Mouse (Mus musculus) midbrain, embryonic 16.5 days (tissue): Measurements from ENCODE around the gene Mark4. TPM values are rescaled to one million over a fixed set of nuclear protein-coding genes. Genes with fewer than 3 reads are reported as not detected.

Source experiments
- ATAC-seq: fragments of 200-750 bp; cut with Nextera tagmentation; 2 replicates; pipeline ENCODE4 v1.8.0; 2017; ENCODE audit warnings: moderate TSS enrichment
- H3K27ac ChIP-seq: fragments of 300-500 bp; sonication (generic); 2 replicates; pipeline ENCODE4 v1.5.1; 2014; ENCODE audit warnings: mild to moderate bottlenecking, low read length, mixed read lengths
- H3K27me3 ChIP-seq: fragments of 300-500 bp; sonication (generic); 2 replicates; pipeline ENCODE4 v1.6.1; 2014; ENCODE audit warnings: low read depth, low read length, mixed read lengths; ENCODE audit not compliant: control insufficient read depth, insufficient read depth
- H3K36me3 ChIP-seq: fragments of 300-500 bp; sonication (generic); 2 replicates; pipeline ENCODE4 v1.6.1; 2014; ENCODE audit warnings: mild to moderate bottlenecking, low read length, moderate library complexity, mixed read lengths; ENCODE audit not compliant: control insufficient read depth, insufficient read depth
- H3K4me1 ChIP-seq: fragments of 300-500 bp; sonication (generic); 2 replicates; pipeline ENCODE4 v1.6.1; 2014; ENCODE audit warnings: mild to moderate bottlenecking, low read length, mixed read lengths; ENCODE audit not compliant: control insufficient read depth, insufficient read depth
- H3K4me2 ChIP-seq: fragments of 300-500 bp; sonication (generic); 2 replicates; pipeline ENCODE4 v1.6.1; 2014; ENCODE audit warnings: mild to moderate bottlenecking, low read length, mixed read lengths
- H3K4me3 ChIP-seq: fragments of 300-500 bp; sonication (generic); 2 replicates; pipeline ENCODE4 v1.5.1; 2014; ENCODE audit warnings: low read depth, mild to moderate bottlenecking, low read length, moderate library complexity, mixed read lengths
- H3K9ac ChIP-seq: fragments of 300-500 bp; sonication (generic); 2 replicates; pipeline ENCODE4 v1.6.1; 2014; ENCODE audit warnings: low read depth, low read length, mixed read lengths
- H3K9me3 ChIP-seq: fragments of 300-500 bp; sonication (generic); replicated peaks from 2 replicates; pipeline ENCODE4 v1.6.1; 2014; ENCODE audit warnings: mild to moderate bottlenecking, low read length, mixed read lengths; ENCODE audit not compliant: control insufficient read depth, poor library complexity, severe bottlenecking
- WGBS: fragments of 180-500 bp; shearing (Covaris S2); extraction: QIAGEN DNeasy Blood & Tissue Kit; methylation state at CpG from one replicate; pipeline ENCODE4 v1.1.7; 2014; 5-methylcytosine and 5-hydroxymethylcytosine counted together
- polyA plus RNA-seq: library from polyadenylated mRNA; unstranded; fragments of >200 nt; fragmentation: Nextera tagmentation; extraction: Ambion mirVana; gene quantifications from 2 replicates; pipeline ENCODE4 v1.2.1, GENCODE M21; 2015

The Mark4 gene
- polyA plus RNA-seq = 14.8 and 16.2 TPM in 2 replicates

GRCm38 (mm10) chr7:19458591-19459111, at the start of gene Mark4:
Mark4 (minus strand) TSS chr7:19458821.
- 1% methylated on average over 32 of the region's 42 CpGs for WGBS
- H3K27me3 ChIP-seq = no peaks in the 10 kb centered on the region
- H3K9me3 ChIP-seq = no peaks in the 10 kb centered on the region
- H3K9ac ChIP-seq = peak within 1 kb of the TSS; percentile 85
- peak within 1 kb of the TSS; percentile 71 for H3K4me2 ChIP-seq
- peak; percentile 82 for ATAC-seq
- peak within 1 kb of the TSS; percentile 97 for H3K4me3 ChIP-seq
- H3K27ac ChIP-seq = peak within 1 kb of the TSS; percentile 82
- H3K4me1 ChIP-seq = peaks cover 22% of the 10 kb centered on the region
- no peaks in the 10 kb centered on the region for H3K36me3 ChIP-seq

- ATAC-seq = no peak
Measured at GRCm38 (mm10) chr7:19507612-19507981, 49.0 kb upstream of the Mark4 start.

GRCm38 (mm10) chr7:19506969-19507611, 48.5 kb upstream of the Mark4 start:
- under 1% methylated on average over 70 of the region's 71 CpGs for WGBS
- no peaks in the 10 kb centered on the region for H3K9me3 ChIP-seq
- H3K4me1 ChIP-seq = peaks cover 17% of the 10 kb centered on the region

More at GRCm38 (mm10) chr7:19507612-19507981, 49.0 kb upstream of the Mark4 start:
- Histone ChIP-seq H3K9me3 (no peaks in the 10 kb centered on the region), H3K27me3 (no peaks in the 10 kb centered on the region), H3K27ac (peak overlapping the region; percentile 71), H3K4me3 (peak overlapping the region; percentile 60), H3K4me2 (peak overlapping the region; percentile 72), H3K4me1 (peaks cover 17% of the 10 kb centered on the region), H3K36me3 (no peaks in the 10 kb centered on the region), H3K9ac (peak overlapping the region; percentile 80)
- WGBS = 3% methylated on average over 18 of the region's 18 CpGs

GRCm38 (mm10) chr7:19506326-19506725, 47.7 kb upstream of the Mark4 start:
- Histone ChIP-seq H3K9ac (peak overlapping the region; percentile 80; the same call in 1 of the 2 replicates), H3K9me3 (no peaks in the 10 kb centered on the region), H3K4me3 (peak overlapping the region; percentile 60), H3K36me3 (no peaks in the 10 kb centered on the region), H3K4me1 (peaks cover 17% of the 10 kb centered on the region), H3K27me3 (no peaks in the 10 kb centered on the region), H3K4me2 (peak overlapping the region; percentile 72), H3K27ac (no peak overlapping the region)
- WGBS = 22% methylated on average over 6 of the region's 6 CpGs
- no peak for ATAC-seq

More at GRCm38 (mm10) chr7:19506969-19507611, 48.5 kb upstream of the Mark4 start:
- Histone ChIP-seq H3K4me3 (peak overlapping the region; percentile 60), H3K4me2 (peak overlapping the region; percentile 72), H3K27me3 (no peaks in the 10 kb centered on the region), H3K9ac (peak overlapping the region; percentile 80), H3K36me3 (no peaks in the 10 kb centered on the region), H3K27ac (peak overlapping the region; percentile 71)
- ATAC-seq = no peak; the same call in 1 of the 2 replicates

- H3K9me3 ChIP-seq = no peaks in the 10 kb centered on the region
- no peaks in the 10 kb centered on the region for H3K36me3 ChIP-seq
- whole genome bisulfite sequencing = 43% methylated on average over 5 of the region's 5 CpGs
- no peak overlapping the region for H3K9ac ChIP-seq
- no peak overlapping the region for H3K4me3 ChIP-seq
- no peak overlapping the region for H3K4me2 ChIP-seq
- H3K4me1 ChIP-seq = peaks cover 9% of the 10 kb centered on the region; the same call in 1 of the 2 replicates
- ATAC-seq = no peak
- H3K27me3 ChIP-seq = no peaks in the 10 kb centered on the region
- H3K27ac ChIP-seq = no peak overlapping the region
Measured at GRCm38 (mm10) chr7:19503481-19504068, 45.0 kb upstream of the Mark4 start.

- 83% methylated on average over 4 of the region's 4 CpGs for WGBS
- H3K27ac ChIP-seq = no peak overlapping the region
- no peak overlapping the region for H3K4me3 ChIP-seq
- H3K36me3 ChIP-seq = no peaks in the 10 kb centered on the region
- peaks cover 2% of the 10 kb centered on the region; the same call in 1 of the 2 replicates for H3K4me1 ChIP-seq
- no peak overlapping the region for H3K4me2 ChIP-seq
- no peaks in the 10 kb centered on the region for H3K27me3 ChIP-seq
- H3K9ac ChIP-seq = no peak overlapping the region
- H3K9me3 ChIP-seq = no peaks in the 10 kb centered on the region
- no peak for ATAC-seq
Measured at GRCm38 (mm10) chr7:19501658-19502057, 43.0 kb upstream of the Mark4 start.

GRCm38 (mm10) chr7:19500420-19501363, 42.1 kb upstream of the Mark4 start:
- no peak for ATAC-seq
- 75% methylated on average over 12 of the region's 12 CpGs for WGBS
- Histone ChIP-seq H3K36me3 (no peaks in the 10 kb centered on the region), H3K4me3 (no peak overlapping the region), H3K4me2 (no peak overlapping the region), H3K4me1 (no peaks in the 10 kb centered on the region; the same call in 1 of the 2 replicates), H3K27ac (no peak overlapping the region), H3K9ac (no peak overlapping the region), H3K27me3 (no peaks in the 10 kb centered on the region), H3K9me3 (no peaks in the 10 kb centered on the region)

GRCm38 (mm10) chr7:19498326-19498725, 39.7 kb upstream of the Mark4 start:
- Histone ChIP-seq H3K4me1 (no peaks in the 10 kb centered on the region), H3K4me3 (no peak overlapping the region), H3K27me3 (no peaks in the 10 kb centered on the region), H3K36me3 (no peaks in the 10 kb centered on the region), H3K4me2 (no peak overlapping the region), H3K9ac (no peak overlapping the region), H3K9me3 (no peaks in the 10 kb centered on the region), H3K27ac (no peak overlapping the region)
- 97% methylated on average over 4 of the region's 4 CpGs for WGBS
- ATAC-seq = no peak
